Mouse (Mus musculus) layer of hippocampus, postnatal 36 days (tissue): ENCODE data around the gene Cenpm. TPM values are rescaled to one million over a fixed set of nuclear protein-coding genes. Genes with fewer than 3 reads are reported as not detected.

Experiments
- DNase-seq, 2 experiments: peaks; one replicate each; pipeline ENCODE4 v3.0.0; 2022
- total RNA-seq, 2 experiments: library from RNA; stranded (reverse); gene quantifications; 2 replicates each; pipeline ENCODE4 v1.2.3; 2021

Cenpm gene
- total RNA-seq, 2 experiments from 2014 or later = 2.7 to 4.0 TPM

DNA sequence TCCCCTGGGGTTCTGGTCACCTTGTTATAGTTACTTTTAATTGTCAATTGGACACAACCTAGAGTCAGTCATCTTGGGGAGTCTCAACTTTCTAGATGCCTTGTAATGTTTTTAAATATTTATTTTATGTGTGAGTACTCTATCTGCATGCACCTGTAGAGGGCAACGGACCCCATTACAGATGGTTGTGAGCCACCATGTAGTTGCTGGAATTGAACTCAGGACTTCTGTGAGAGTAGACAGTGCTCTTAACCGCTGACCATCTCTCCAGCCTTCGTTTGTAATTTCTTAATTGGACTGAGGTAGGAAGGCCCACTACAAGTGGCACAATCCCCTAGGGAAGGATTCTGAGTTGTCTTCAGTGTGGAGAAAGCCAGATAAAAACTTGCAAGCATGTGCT lies 1.2 kb downstream of the Cenpm start:
- DNase-seq = no peak

DNA sequence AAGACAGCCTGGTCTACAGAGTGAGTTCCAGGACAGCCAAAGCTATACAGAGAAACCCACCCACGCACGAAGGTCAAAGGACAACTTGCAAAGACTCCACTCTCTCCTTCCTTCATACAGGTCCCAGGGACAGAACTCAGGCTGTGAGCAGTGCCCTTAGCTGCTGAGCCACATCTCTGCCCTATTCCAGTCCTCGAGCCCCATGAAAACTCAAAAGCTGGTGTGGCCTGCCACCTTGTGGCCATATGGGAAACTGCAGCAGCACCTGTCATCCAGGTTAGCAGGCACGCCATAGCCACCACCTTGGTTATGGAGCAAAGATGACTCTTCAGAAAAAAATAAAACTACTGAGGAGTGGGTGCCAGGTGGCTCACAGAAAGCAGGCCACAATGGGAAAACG lies 8.0 kb downstream of the Cenpm start:
- DNase-seq = peak; percentile 80 to 81

DNA sequence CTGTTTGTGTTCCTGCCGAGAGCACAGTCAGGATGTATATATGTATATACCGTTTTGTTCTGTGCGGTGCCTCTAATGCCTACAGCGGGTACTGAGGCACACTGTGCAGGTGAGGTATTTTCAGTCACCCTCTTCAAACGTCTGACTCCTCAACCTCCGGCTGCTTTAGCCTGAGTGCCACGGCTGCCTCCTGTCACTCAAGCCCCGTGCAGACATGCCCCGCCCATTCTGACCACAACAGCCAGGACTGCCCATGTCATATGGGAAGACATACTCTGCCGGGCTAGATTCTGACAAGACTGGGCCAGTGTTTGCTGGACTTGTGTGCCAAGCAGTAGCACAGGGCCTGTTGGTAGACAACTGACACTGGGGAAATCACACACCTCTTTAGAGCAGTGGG lies 8.9 kb downstream of the Cenpm start:
- no peak for DNase-seq

DNA sequence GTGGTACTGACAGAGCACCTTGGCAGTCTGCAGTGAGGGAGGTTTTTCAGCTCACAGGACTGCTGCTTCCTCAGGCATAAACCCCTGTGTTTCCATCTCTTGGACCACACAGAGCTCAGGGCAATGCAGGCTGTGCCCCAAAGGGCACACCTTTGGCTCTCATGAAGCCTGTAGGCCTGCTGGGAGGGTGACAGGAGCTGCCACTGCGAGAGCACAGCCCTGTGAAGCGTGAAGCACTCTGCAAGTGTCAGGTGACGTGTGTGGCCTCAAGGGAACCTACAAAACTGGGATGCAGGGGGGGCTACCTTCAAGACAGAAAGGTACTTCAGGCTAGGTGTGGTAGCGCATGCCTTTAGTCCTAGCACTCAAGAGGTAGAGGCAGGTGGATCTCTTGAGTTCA lies 11.9 kb downstream of the Cenpm start:
- no peak for DNase-seq

DNA sequence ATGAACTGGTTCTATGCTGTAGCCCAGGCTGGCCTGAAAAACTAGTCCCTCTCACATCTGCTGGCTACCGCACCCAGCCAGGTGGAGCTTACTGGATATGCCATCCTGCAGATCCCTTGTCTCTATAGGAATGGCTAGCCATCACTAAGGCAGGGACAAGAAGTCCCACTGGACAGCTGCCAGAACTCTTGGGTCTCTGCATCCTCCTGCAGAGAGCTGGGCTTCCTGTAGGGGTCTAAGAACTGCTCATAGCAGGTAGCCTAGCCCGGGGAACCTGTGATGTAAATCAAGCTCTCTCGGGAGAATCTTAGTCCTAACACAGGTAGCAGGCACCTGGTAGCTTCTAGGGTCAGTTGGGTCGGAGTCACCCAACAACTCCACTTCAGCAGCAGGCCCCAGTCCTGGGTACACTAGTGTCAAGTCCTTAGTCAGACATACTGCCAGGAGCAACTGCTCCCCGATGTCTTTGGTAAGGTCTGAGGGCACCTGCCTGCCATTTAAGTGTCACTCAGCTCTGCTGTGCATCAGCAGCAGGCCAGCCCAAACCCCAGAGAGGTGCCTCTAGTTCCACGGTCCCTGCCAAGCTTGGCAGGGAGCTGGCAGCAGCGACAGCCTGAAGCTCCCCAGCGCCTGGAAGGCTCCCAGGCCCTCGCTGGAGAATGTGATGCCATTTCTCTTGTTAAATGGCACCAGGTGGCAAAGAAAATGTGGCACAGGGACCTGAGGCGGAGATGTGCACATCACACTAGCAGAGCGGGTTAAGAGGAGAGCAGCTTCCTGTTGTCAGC lies 12.8 kb downstream of the Cenpm start:
- DNase-seq = peak; percentile 47 to 48

DNA sequence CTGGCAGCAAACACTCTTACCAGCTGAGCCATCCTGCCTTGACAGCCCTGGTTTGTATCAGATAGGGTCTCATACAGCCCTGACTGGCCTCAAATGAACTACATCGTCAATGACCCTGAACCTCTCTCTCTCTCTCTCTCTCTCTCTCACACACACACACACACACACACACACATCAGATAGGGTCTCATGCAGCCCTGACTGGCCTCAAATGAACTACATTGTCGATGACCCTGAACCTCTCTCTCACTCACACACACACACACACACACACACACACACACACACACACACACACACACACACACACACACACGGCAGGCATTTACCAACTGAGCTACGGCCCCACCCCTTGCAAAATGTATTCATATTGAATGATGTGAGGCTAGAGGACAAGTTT lies 13.4 kb downstream of the Cenpm start:
- no peak for DNase-seq

DNA sequence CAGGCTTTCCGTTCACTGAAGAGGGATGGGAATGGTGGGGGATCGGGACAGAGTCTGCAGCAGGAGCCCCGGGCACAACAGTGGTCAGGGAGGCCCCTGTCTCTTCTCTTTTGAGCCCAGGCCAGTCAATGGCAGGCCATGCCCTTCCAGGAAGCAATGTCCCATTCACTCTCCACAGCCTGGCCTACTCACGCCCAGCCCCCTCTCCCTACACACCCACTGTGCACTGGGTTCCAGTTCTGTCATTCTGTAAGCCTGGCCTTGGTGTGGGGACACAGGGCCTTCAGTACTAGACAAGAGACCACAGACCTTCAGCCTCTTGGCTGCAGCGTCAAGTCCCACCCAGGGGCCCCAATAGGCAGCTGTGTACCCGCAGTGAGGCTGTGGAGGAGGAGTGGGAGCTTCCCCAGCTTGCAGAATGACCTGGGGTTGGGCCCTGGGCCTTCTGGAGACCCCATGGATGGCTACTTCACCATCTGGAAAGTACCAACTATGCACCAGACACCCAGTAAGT lies 14.4 kb downstream of the Cenpm start:
- DNase-seq = no peak

DNA sequence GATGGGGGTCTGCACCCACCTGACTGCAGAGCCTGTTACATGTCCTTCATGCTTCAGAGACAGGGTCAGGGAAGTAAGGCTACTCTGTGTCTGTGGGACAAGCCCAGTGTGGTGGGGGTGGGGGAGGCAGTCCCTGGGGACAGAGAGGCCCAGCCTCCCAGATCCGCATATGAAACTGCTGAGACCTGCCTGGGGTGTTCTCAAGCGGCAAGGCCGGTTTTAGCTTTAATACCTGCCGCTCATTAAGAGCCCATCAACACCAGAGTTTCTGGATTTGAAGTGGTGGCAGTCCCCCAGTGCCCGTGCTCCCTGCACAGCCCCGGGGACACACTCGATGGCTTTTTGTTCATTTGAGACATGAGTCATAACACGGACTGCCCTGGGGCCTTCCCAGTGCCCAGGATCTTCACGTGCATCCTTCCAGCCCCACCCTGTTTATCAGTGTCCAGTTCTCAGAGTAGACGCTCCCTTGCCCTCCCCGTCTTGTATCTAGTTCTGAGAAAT lies 15.0 kb downstream of the Cenpm start:
- no peak for DNase-seq

DNA sequence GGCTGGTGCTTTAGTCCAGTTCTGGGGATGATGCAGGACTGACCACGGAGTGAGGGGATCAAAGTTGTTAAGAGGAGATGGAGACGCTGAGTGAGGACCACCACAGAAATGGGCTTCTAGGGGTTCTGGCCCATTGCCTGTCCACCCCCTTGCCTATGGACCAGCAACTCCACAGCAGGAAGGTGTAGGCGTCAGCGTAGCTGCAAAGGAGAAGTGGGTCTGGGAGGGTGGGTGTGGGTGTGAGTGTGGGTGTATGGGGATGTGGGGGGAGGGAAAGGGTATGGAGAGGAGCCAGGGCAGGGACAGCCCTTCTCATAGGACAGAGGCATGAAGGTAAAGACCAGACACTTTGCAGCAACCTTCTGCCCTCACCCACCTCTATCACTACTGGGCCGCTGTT lies 18.8 kb downstream of the Cenpm start:
- no peak for DNase-seq

DNA sequence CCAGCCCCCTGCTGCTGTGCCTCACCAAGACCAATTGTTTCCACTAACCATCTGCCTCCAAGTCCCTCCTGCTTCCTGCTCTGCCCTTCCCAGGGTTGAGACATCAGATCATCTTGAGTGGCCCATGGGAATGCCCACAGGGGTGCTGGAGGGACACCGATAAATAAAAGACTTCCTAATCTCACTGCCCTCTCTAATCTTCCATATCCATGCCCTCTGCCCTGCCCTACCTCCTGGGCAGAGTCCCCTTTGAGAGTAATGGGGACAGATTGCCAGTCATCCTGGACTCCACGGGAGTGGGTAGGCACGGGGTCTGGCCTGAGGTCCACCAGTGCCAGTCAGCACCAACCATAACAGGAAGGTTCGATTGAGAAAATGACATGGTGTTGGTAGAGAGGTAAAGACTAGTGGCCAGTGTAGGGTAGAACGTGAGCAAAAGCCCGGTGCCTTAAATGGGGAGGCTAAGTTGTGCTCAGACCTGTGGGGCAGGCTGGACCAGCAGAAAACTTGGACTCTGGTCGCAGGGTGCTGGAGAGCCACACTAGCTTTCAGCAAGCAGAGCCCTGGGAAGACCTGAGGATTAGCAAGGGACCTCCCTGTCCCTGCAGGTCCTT lies 19.8 kb downstream of the Cenpm start:
- no peak for DNase-seq

DNA sequence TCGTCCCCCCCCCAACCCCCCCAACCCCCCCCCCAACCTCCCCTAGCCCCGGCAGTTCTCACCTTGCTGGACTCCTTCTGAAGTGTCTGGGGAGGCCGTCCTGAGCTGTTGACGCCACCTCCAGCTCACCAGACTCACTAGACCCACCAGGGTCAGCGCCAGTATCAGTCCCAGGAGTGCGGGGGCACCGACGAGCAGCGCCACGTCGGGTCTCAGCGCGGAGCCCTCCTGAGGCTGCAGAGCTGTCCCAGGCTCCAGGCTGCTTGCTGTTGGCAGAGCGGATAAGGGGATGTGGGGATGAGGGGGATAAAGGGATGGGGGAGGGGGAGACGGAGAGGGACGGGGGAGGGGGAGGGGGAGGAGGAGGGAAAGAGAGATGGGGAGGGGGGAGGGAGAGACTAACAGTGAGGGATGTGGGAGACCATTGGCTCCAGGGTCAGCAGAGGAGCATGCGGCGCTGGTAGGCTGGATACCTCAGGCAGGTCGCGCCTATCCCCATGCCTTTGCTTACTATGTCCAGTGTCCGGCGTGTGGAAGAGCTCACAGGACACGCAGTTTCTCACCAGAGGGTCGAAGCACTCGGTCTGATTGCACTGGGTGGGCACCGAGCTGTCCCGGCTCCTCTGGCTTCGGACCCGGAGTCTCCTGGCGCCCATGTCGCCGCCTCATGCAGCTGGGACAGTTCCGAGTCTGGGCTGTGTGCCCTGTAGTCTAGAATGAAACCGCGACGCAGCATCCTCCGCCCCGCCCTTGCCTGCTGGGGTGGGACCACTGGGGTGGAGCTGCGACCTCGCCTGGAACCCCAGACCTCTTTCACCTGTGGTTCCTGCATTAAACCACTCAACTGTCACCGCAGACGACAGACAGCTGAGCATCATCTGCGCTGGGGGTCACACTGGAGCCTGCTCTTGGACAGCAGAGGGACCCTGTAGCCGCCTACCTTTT lies 20.6 kb downstream of the Cenpm start, which contains the start of gene Tnfrsf13c:
Gene Tnfrsf13c (minus strand): TSS at position 713 of the 945 bp plus-strand sequence.
- no peak for DNase-seq

DNA sequence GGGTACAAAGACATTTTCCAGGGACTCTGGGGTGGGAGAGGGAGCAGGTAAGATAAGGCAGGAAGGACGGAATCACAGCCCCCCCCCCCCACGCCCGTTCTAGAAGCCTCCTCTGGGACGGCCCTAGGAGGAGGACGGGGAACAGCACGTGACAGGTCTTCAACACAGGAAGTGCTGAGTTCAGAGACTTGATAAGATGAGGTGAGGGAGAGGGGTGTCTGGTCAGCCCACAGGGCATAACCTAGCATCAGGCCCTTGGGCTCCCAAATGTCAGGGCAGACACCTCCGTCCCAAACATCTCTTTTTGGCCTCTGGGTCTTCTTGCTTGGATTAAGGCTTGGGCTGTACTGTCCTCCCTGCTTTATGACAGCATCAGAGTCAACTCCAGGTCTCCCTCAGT lies 21.3 kb downstream of the Cenpm start:
- DNase-seq = no peak

DNA sequence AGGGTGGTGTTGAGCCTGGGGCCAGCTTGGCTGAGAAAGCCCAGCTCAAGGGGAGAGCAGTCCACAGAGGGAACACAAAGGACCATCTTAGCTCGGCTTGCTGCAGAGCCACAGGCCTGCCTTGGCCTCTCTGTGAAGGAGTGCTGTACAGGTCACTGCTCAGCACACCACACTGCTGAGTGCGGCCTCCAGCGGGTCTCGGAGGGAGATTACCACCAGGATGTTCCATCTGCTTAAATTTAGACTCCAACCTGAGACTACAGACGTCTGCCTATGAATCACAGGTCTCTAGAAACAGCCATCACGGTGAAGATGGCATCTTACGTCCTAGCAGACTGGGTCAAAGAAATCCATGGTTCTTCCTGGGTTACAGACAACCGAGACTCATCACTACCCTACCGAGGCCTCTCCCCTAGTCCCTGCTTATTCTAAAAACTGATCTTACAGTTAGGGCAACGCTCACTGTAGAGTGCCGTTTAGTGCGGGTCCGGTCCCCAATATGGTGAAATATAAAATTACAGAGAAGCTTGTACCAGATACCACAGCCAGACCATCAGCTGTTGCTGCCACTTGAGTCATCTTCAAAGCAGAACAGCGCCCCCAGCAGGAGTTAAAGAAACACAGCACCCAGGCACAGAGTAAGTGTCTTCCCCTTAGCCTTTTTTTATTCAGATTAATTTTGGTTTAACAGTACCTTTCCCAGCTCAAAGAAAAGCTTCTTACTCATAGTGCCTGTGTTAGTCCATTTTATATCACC lies 23.3 kb downstream of the Cenpm start:
- no peak for DNase-seq

DNA sequence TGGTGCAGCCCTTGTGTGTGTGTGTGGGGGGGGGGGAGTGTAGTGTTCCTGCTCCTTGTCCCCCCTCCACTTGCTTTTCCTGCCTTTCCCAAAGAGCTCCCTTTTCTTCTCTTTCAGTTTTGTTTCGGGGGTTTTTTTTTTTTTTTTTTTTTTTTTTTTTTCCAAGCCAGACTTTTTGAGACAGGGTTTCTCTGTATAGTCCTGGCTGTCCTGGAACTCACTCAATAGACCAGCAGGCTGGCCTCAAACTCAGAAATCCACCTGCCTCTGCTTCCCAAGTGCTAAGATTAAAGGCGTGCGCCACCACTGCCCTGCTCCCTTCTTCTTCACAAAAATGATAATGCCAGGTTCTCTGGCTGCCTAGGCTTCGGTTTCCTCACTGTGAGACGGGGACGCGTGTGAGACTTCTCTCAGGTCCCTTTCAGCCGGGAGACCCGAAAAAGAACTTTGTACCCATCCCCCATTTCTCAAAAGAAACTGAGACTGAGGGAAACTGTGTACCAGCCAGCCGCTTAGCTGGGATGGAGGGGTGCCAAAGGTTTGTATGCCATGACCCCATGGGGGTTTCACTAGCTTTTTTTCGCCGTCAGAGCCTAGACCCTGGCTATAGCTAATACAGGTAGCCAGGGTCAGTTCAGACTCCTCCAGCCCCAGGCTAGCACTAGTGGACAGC lies 24.4 kb downstream of the Cenpm start:
- DNase-seq = no peak

DNA sequence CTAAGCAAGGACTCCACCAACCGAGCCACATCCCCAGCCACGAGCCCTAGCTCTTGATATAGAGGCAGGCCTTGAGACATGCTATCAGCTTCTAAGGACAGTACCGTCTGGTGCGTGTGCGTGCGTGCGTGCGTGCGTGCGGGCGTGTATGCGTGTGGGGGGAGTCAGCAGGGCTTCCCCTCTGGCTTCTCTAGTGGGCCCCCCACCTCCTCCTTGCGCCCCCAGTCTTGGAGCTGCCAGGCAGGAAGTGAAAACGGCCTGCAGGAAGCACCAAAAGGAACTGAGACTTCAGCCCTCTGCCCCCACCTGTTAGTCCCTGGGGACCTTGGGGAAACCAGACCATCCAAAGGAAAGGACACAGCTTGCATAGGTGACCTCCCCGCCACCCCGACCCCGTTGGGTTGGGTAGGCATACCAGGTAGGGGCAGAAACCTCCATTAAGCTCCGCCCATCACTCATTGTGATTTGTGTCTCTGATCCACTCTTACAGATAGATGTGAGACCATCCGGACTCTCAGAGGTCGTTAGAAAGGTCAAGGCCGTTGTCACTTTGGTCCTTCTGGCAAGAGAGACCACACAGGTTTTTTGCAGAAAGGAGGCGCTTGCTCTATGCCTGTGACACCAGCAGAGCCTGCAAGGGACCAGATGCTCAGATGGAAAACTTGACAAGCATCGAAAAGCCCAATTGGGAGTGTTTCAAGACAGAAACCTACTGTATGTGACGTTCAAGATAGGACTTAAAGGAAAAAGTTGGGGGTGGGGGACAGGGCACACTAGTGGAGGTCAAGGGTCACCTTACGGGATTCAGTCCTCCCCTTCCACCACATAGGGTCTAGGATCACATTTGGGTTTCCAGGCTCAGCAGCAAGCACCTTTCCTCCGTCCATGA lies 25.5 kb downstream of the Cenpm start:
- DNase-seq = no peak

DNA sequence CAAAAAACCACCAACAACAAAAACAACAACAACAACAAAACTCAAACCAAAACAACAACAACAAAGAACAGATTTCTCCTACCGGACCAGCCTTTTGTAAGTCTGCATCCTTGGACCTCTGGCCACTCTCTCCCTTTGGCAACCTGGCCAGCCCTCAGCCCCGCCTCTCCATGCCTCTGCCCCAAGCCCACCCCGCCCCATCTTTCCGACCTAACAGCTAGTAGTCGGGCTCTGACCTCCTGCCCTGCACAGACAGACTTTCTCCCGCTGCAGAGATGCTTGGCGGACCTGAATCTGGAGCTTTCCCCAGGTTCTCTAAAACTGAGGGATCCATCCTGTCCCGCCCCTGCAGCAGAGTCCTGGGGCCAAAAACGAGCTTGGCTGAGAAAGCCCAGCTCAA lies 26.6 kb downstream of the Cenpm start:
- DNase-seq = no peak

DNA sequence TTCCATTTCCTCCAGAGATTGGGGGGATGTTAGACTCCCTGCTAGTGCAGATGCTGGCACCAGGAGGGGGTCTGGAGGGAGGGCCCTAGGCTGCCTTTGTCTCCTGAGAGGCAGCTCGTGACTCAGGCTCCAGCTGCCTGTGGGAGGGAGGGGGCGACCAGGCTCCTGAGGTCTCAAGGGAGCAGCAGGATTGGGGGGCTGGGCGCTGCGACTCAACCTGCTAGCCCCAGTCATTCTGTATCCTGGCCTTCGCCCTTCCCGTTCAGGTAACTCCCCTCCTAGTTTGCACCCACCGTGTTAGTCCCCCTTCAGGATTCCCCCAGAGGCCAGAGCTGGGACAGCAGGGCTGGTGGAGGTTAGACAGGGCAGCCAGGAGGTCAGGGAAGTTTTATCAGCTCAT lies 27.5 kb downstream of the Cenpm start:
- DNase-seq = no peak

DNA sequence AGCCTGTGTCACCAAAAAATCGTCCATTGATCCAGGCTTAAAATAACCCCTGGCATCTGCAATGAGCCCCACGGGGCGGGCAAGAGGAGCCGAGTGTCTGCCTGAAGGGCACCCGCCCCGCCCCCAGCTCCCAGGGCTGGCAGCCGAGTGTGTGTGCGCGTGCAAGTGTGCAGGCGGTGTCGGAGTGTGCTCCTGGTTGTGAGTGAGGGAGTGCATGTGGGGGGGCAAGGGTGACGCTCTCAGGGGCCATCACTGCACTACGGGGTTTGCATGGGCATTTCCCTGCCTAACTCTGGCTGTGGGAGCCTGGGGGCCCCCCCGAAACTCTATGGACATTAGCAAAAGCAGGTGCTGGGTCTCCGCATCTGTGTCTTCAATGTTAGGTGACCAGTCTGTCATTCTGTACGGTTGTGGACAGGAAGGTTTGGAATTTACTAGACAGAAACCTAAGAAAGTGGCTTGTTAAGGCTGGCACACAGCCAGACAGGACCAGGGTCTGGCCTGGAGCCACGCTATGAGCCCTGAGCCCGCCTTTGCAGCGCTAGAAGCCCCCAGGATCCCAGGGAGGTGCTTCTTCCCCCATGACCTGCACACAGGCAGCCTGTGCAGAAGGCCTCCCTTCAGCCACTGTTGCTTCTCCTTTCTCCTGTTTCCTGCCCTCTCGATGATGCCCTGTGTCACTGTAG lies 28.3 kb downstream of the Cenpm start:
- no peak for DNase-seq

DNA sequence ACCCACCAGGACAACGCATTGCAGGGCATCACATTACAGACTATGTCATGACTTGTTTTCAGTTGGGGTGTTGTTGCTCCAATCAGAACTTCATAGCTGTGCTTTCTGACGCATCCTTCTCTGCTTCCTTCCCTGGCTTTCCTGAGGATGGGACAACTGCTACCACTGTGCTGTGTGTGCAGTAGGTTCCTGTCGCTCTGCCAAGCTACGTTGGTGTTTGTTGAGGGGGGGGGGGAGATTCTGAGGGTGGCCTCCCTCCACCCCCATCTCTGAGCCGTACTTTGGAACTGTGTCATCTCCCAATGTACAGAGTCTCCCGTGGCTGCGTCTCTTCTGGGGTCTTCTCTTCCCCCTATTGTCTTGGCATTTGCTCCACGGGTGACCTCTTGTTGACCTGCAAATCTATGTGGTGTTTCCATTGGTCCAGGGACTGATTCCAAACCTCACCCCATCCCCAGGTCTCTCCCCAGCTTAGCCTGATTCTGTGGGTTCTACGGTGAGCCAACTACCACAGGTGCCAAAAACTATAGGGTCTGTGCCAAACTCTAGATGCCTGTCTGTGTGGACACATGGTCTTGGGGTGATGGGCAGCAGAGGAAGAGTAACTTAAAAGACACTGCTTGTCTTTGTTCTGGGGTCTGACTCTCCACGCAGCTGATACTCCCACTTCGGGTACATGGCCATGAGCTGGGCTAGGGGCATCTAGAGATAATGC lies 29.1 kb downstream of the Cenpm start:
- no peak for DNase-seq
